Mouse (Mus musculus) heart, adult 8-10 months (tissue): ENCODE measurements around the gene Ick. TPM values are rescaled to one million over a fixed set of nuclear protein-coding genes. Genes with fewer than 3 reads are reported as not detected.
"Not testable (repeated sequence)": the region's sequence is repeated elsewhere in the genome, so short reads cannot be mapped to it uniquely, and the experiment has no call there.

Experiments used
- DNase-seq: peaks from one replicate; pipeline ENCODE4 v3.0.0; 2022; ENCODE audit warnings: low spot score
- total RNA-seq, 4 experiments: library from RNA; stranded (reverse); gene quantifications; 2 replicates each; pipeline ENCODE4 v1.2.4; 2022

The Ick gene
- 10 to 100 TPM; 12.7 to 14.3 (median 13.3) TPM for total RNA-seq

DNA sequence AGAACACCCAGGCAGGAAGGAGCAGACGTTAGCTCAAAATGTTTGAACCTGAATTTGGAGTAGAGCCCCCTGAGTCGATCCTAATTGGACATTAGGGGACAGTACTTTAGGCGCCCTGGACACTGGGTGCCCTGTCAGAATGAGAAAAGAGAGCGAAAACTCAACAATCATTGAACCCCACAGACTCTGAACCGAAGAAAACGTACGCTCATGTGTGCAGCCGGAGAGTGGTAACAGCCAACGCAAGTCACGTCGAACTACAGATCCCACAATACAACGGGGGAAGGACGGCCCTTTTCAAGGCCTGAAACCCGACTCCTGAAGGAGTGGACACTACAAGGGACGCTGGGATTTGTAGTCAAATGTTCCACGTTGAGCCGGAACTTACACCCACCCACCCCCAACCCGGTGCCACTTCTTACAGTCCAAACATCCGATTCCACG lies at the start of gene Ick, which contains the start of gene Fbxo9:
Gene Ick (plus strand): TSS at position 397 of the 444 bp plus-strand sequence.
Gene Fbxo9 (minus strand): TSS at position 270 of the 444 bp plus-strand sequence.
- peak; percentile 94 for DNase-seq

DNA sequence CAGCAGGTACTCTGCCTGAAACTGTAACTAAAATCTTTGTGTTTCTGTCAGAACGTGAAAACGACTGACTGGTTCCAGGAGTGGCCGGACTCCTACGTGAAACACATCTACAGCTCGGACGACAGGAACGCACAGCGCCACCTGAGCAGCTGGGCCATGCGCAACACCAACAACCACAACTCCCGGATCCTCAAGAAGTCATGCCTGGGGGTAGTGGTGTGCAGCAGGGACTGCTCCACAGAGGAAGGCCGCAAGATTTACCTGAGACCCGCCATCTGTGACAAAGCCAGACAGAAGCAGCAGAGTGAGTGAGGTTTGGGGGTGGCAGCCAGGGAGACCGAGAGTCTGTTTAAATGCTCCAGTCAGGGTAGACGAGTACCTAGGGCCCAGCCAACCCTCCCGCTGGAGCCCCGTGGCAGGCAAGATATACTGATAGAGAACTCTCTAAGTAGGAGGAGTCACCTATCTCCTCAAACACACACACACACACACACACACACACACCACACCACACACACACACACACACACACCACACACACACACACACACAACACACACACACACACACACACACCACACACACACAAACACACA lies 49.4 kb upstream of the Ick start:
- no peak for DNase-seq

DNA sequence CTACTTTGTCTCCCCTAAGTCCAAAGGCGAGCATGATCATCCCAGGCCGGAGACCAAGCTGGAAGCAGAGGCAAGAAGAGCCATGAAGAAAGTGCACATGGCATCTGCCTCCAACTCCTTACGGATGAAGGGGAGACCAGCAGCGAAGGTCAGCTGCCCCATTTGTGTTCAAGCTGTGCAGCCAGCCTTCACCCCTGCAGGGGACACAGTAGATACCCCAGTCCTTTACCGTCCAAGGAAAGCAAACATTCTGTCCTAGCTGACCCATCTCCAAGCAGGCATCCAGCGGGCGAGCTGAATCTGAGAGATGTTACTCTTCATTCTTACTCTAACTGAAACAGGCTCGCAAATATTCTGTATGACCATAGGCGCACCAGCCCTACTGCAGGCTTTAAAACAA lies 46.6 kb upstream of the Ick start:
- no peak for DNase-seq

DNA sequence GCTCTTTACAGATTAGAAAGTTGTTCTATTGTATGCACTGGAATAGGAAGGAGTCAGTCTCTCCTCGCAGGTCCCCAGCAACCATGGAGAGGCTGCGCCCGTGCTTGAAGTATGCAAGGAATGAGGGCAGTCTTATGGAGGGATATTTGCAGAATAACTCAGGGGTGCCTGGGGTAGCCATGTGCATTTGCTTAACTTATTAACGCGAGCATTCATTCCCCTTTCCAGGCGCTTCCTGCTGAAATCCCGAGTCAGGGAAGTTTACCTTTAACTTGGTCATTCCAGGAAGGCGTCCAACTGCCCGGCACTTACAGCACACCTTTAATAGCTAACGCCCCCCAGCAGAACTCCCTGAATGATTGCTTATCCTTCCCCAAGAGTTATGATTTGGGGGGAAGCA lies 44.9 kb upstream of the Ick start:
- DNase-seq, result no peak

DNA sequence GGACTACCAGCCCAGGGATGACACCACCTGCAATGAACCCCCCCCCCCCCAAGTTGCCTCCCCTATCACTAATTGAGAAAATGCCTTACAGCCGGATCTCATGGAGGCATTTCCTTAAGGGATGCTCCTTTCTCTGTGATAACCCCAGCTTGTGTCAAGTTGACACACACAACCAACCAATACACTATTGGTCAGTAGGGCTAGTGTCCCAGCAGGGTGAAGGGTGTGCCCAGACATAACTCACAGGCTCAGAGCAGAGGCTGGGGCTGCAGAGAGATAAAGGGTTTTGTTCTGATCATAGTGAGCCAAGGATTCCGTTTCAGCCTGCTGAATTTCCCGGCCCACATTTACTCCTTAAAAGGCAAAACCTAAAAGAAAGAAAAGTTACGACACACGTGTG lies 38.5 kb upstream of the Ick start:
- DNase-seq, result no peak

DNA sequence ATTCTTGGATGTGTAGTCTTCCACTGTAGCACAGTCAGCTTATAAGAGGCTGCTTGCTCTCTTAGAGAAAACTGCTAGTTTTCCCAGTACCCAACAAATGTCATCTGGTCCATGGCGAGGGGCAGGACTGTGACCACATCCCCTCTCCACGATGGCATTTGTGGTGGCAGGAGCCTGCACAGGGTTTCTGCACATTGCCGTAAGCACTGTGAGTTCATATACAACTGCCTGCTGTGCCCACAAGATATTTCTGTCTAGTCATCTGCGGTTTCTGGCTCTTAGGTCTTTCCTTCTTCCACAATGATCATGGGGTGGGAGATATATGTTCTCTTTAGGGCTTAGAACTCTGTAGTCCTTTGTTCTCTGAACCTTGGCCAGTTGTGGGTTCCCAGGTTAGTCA lies 37.4 kb upstream of the Ick start:
- DNase-seq, result no peak

DNA sequence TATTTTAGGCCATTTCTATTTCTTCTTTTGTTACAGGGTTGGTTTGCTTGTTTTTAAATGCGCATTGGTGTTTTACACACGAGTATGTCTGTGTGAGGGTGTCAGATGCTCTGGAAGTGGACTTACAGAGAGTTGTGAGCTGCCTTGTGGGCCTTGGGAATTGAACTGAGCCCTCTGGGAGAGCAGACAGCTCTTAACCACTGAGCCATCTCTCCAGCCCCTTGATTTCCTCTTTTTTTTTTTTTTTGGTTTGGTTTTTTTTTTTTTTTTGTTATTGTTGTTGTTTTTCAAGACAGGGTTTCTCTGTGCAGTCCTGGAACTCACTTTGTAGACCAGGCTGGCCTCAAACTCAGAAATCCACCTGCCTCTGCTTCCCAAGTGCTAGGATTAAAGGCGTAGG lies 35.7 kb upstream of the Ick start:
- DNase-seq, result not testable (repeated sequence)

DNA sequence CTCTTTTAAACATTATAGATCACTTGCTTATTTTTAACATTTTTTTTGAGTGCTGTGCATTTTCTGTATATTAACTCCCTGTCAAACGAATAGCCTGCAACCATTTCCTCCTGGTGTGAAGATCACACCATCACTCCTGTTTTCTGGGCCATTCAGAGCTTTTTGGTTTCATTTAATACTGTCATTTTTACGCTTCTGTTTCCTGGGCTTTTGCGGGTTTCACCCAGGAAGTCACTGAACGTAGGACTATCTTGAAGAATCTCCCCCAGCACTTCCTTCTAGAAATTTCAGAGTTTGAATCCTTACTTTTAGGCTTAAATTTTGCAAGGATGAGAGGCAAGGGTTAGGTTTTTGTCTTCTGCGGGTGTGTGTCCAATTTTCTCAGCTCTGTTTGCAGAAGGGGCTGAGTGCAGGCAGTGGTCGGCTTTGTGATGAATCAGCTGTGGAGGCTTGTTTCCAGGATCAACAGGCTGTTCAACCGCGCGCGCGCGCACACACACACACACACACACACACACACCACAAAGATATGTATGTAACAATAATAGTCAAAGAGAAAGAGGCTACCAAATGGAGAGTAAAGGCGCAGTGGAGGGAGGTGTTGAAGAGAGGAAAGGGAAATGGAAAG lies 35.2 kb upstream of the Ick start:
- no peak for DNase-seq

DNA sequence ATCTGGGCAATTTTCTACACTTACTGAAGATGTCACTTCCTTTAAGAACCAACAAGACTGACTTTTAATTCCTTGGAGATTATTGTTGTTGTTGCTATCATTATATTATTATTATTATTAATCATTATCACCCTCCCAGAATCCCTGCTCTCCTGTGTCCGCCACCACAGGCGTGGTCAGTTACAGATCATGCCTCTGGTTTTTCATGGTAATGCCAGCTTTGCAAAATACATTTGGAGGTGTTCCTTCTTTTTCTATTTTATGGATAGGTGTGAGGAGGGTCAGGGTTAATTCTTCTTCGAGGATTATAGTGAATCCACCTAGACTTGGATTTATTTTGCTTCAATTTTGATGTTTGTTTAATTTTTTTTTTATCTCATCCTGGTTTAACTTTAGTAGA lies 33.7 kb upstream of the Ick start:
- DNase-seq, result no peak

DNA sequence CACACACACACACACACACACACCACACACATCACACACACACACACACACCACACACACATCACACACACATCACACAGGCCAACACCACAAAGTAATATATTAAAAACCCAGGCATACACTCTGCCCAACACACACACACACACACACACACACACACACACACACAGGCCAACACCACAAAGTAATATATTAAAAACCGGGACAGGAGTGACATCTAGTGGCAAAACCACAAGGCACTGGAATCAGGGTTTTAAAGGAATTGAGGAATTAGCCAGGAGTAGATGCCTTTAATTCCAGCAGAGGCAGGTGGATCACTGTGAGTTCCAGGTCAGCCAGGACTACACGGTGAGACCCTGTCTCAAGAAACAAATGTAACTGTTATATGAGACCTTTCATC lies 30.8 kb upstream of the Ick start:
- DNase-seq, result no peak

DNA sequence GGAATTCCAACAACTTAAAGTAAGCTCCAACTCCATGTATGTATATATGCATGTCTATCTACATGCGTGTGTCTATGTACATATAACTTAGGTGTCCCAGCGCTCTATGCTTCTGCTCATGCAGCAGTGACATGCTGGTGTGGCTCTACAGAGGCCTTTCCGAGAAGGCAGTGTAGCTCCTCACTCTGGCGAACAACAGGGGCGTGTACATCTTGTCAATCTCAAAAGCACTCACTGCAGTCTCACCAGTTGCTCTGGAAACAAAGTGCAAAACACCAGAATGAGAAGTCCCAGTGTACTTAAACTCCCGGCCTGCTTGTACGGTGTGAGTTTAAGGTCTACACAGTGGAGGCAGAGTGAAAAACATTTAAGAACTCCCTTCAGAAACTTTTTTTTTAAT lies 27.2 kb upstream of the Ick start:
- DNase-seq, result no peak

DNA sequence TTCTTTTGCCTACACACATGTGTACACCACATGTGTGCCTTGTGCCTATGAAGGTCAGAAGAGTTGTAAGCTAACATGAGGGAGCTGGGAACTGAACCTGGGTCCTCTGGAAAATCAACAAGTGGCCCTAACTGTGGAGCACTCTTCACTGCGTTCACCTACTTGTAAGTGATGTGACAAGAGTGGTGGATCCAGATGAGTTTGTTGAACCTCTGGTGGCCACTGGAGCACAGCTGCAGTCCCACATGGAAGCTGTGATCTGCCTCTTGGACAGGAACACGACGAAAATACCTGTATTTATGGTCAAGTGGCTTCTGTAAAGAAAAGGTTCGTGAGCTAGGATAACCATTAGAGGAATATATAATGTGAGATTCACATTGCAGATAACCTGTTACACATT lies 24.7 kb upstream of the Ick start:
- DNase-seq, result no peak

DNA sequence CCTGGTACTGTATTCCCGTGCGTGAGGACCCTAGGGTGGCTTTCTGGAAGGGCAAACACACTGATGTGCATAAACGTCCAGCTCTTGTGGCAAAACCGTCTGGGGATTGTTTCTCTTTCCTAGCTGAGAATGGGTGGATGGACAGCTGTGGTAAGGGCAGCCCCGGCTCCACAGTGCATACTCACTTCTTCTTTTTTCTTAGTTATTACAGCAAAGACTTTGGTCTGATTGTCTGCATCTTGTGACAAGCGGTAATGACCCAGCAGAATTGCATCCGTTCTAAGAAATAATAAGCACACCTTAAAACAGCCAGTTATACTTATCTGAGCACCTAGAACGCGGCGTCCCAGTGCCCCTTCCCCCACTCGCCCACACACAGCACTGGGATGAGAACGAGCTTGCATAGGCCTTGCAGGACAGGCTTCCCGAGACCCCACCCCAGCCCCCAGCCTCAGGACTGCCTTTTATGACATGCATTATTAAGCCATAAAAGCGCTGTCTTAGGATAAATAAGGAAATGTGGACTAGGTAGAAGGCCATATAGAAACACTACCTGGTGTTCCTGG lies 23.2 kb upstream of the Ick start:
- no peak for DNase-seq

DNA sequence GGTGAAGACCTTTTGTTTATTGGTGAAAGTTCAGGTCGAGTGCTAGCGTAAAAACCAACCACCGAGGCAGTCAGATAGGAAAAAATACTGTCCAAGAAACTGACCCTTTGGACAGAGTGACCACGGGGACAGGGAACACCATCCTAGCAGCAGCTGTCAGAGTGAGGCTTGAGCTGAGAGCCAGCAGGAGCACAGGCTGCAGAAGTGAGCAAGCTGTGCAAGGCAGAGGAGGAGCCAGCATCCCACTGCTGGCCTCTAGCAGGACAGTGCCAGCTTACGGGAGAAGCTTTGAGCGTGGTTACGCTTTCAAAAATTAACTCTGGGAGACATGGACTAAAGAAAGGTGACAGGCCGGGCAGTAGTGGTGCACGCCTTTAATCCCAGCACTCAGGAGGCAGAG lies 21.2 kb upstream of the Ick start:
- DNase-seq, result no peak

DNA sequence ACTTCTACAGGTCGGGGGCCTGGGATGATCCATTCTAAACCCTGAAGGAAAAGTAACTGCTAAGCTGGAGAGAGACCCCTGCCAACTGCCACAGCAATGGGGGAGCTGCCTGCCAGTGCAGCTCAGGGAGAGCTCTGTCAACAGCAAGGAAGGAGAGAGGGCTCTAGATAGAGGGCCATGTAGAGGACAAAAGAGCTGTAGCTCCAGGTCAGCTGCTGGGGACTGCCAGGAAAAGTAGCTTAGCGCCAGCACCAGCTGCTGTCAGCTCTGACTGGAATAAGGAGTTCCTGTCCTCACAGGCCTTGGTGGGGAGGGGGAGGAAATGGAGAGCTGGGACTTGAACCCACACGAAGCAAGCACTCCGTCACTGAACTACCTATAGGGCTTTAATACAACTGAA lies 20.5 kb upstream of the Ick start:
- DNase-seq, result peak; percentile 36

DNA sequence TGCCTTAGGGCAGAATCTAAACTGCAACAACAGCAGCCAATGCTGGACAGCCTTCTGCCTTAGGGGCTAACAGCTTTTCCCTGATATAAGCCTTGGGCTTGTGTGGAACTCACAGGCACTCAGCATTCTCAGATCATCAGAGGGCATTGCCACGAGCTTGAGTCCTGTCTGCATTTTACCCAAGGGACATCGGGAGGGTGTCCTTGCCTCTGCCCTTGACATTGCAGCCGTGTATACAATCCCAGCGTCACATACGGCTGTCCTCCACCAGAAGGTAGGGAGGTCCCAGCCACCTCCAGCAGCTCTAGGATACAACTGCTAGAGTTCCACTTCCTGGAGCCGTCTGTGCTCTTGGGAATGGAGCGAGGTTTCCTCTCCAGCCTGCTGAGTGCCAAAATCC lies 20.0 kb upstream of the Ick start:
- DNase-seq, result no peak

DNA sequence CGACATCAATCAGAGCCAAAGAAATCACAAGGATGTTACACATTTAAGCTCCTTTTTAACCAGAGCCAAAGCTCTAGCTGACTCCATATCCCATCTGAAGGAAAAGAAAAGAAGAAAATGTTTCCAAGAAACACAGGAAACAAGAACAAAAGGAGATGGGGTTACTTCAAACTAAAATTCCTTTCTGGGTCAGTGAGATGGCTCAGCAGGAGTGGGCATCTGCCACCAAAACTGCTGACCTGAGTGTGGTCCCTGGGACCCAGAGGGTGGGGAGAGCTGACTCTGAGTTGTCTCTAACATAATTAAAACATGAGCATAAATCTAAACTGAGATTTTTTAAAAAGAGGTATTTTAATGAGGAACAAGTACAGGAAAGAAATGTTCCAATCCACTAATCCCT lies 19.1 kb upstream of the Ick start:
- DNase-seq, result no peak

DNA sequence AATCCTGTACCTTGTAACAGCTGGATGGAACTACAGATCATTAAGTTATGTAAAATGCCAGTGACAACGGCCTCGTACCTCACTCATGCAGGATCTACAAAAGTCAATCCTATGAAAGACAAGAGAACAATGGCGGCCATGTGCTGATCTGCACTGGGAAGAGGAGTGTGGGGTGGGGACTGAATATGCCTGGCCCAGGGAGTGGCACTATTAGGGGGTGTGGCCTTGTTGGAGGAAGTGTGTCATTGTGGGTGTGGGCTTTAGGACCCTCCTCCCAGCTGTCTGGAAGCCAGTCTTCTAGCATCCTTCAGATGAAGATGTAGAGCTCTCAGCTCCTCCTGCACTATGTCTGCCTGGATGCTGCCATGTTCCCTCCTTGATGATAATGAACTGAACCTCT lies 18.4 kb upstream of the Ick start:
- DNase-seq, result no peak

DNA sequence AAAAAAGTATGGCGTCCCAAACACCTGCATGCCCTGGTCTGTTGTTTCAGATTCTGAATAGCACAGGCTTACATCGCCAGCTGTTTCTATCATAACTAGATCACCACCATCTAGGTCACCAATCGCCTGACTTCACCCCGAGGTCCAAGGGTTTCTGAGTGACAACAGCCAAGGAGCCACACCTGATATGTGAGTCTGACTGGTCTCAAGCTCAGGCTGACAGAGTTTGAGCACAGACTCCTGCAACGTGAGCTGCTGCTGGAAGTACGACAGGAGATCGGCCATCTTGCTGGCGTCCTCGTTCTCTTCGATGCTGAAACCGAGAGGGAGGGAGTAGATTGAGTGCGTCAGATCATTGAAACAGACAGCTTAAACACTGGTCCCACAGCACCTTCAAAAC lies 13.3 kb upstream of the Ick start:
- DNase-seq, result no peak

DNA sequence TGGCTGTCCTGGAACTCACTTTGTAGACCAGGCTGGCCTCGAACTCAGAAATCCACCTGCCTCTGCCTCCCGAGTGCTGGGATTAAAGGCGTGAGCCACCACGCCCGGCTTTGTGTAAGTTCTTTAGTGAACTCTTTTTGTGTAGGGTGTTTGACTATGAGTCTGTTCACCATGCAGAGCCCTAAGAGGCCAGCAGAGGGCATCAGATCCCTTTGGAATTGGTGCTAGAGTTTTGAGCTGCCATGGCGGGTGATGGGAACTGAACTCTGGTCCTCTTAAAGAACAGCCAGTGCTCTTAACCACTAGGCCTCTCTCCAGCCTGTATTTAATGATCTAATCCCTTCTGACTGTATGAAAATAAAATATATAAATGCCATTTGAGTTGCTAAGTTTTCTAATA lies 12.6 kb upstream of the Ick start:
- no peak for DNase-seq

DNA sequence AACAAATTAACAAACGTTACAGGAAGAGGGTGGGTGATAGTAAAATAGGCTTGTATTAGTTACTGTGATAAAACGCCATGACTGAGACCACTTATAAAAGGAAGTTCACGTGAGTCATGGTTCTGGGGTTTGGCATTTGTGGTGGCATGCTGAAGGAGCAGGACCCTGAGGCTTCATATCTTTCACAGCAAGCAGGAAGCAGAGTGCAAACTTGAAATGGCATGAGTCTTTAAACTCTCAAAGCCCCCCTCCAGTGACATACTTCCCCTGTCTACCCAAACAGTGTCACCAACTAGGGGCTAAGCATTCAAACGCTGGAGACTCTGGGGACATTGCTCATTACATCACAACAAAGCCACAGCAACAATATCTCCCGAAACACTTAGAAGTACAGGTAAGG lies 8.0 kb upstream of the Ick start:
- DNase-seq, result no peak

DNA sequence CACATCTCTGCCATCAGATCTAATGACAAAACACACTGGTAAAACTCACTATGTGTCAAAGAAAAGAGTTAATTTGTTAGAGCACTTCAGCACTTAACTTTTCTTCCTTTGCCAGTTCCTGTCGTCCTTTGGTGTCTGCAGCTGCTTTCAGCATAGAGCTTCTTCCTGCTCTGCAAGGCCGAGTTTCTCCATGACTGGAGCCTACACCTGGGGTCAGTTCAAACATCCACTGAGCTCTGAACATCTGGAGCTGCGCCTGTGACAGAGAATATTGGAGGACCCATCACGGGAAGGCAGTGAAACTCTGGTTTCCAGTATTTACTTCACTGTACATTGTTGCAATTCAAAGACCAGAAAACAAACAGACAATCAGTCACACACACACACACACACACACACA lies 7.6 kb upstream of the Ick start:
- no peak for DNase-seq

DNA sequence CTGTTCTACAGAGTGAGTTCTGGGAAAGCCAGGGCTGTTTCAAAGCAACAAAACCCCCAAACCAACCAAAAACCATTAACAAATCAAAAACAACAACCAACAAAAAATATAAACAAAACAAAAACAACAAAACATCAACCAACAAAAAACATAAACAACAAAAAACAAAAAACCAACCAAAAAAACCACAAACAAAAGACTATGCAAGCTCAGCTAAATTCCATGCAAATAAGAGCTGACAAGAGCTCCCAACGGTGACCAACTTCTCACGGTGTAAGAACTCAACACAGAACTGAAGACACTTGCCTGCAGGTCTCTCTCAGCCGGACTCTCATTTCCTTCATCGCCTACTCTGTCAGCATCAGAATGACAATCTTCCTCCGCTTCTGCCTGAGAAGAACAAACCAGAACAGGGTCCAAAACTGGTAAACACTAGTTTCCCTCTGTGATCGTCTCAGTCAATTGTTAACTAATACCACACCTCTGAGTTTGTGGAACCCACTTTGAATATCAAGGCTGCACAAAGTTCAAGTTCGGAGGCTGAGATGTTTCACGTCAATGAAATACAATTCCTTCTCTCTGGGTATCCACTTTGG lies 4.9 kb upstream of the Ick start:
- DNase-seq, result no peak
